Mouse (Mus musculus) MEL (cell line): ENCODE data around the gene Mmel1.

Source experiments
- BHLHE40 ChIP-seq: IDR thresholded peaks from 2 replicates; pipeline ENCODE4 v1.6.1; 2012; ENCODE audit warnings: low read depth, mild to moderate bottlenecking, inconsistent platforms, low read length, improper control_type of control experiment, borderline replicate concordance
- CTCF ChIP-seq, 3 experiments: IDR thresholded peaks in 2 of 3; conservative IDR thresholded peaks in 1 of 3; 2 replicates each; pipeline ENCODE4 v1.5.1; 2011 to 2012; ENCODE audit warnings: low read length in 3 of 3, low read depth in 2 of 3, mild to moderate bottlenecking in 2 of 3, improper control_type of control experiment in 1 of 3, inconsistent platforms in 1 of 3, mixed read lengths in 1 of 3, moderate library complexity in 1 of 3; ENCODE audit not compliant: control insufficient read depth in 1 of 3, insufficient read depth in 1 of 3, poor library complexity in 1 of 3, severe bottlenecking in 1 of 3
- ETS1 ChIP-seq: IDR thresholded peaks from 2 replicates; pipeline ENCODE4 v1.6.1; 2012; ENCODE audit warnings: low read depth, mild to moderate bottlenecking, inconsistent platforms, low read length, improper control_type of control experiment, moderate library complexity
- KAT2A ChIP-seq: conservative IDR thresholded peaks from 2 replicates; pipeline ENCODE4 v1.6.1; 2012; ENCODE audit warnings: low read depth, low read length, improper control_type of control experiment, inconsistent platforms
- MAX ChIP-seq: IDR thresholded peaks from 2 replicates; pipeline ENCODE4 v1.6.1; 2011; ENCODE audit warnings: low read length, improper control_type of control experiment
- MAZ ChIP-seq: IDR thresholded peaks from 2 replicates; pipeline ENCODE4 v1.6.1; 2012; ENCODE audit warnings: low read depth, mild to moderate bottlenecking, inconsistent platforms, low read length, improper control_type of control experiment
- MEF2A ChIP-seq: IDR thresholded peaks from 2 replicates; pipeline ENCODE4 v1.6.1; 2014; ENCODE audit warnings: low read depth, mild to moderate bottlenecking, inconsistent platforms, low read length, improper control_type of control experiment; ENCODE audit not compliant: poor library complexity, insufficient replicate concordance, severe bottlenecking; ENCODE audit errors: extremely low read depth
- MYC ChIP-seq: IDR thresholded peaks from 2 replicates; pipeline ENCODE4 v1.6.1; 2011; ENCODE audit warnings: low read depth, mild to moderate bottlenecking, low read length, improper control_type of control experiment, moderate library complexity
- POLR2A ChIP-seq, 2 experiments: IDR thresholded peaks; 2 replicates each; pipeline ENCODE4 v1.6.1; 2011 to 2012; ENCODE audit warnings: low read length in 2 of 2, mild to moderate bottlenecking in 2 of 2, control low read depth in 1 of 2, improper control_type of control experiment in 1 of 2, low read depth in 1 of 2, moderate library complexity in 1 of 2; ENCODE audit not compliant: control insufficient read depth in 1 of 2, insufficient read depth in 1 of 2, poor library complexity in 1 of 2
- RAD21 ChIP-seq: IDR thresholded peaks from 2 replicates; pipeline ENCODE4 v1.6.1; 2011; ENCODE audit warnings: mild to moderate bottlenecking, low read depth, low read length, improper control_type of control experiment
- USF2 ChIP-seq, 2 experiments: IDR thresholded peaks; 2 replicates each; pipeline ENCODE4 v1.6.1; 2011 to 2012; ENCODE audit warnings: improper control_type of control experiment in 2 of 2, low read length in 2 of 2, borderline replicate concordance in 1 of 2, inconsistent platforms in 1 of 2, low read depth in 1 of 2, mild to moderate bottlenecking in 1 of 2; ENCODE audit not compliant: insufficient read depth in 1 of 2
- ZKSCAN1 ChIP-seq: IDR thresholded peaks from 2 replicates; pipeline ENCODE4 v1.6.1; 2012; ENCODE audit warnings: low read depth, mild to moderate bottlenecking, inconsistent platforms, low read length, improper control_type of control experiment, moderate library complexity

- TF ChIP-seq MYC (no peak), ETS1 (no peak), CTCF (IDR thresholded peaks at IDR 0.05 in 2 of 3, conservative IDR thresholded peaks at IDR 0.05 in 1 of 3; ENCODE audit: control insufficient read depth in 1 of 3, insufficient read depth in 1 of 3, low read depth in 2 of 3, low read length in 3 of 3, poor library complexity in 1 of 3, severe bottlenecking in 1 of 3) (no peak), MAZ (no peak), KAT2A (no peak), RAD21 (no peak), POLR2A (IDR thresholded peaks at IDR 0.05; ENCODE audit: control insufficient read depth in 1 of 2, insufficient read depth in 1 of 2, low read depth in 1 of 2, low read length in 2 of 2, poor library complexity in 1 of 2) (no peak), ZKSCAN1 (0 out of 2 replicates have a peak, but pooled peaks have one; percentile 33), MAX (no peak; the same call in none of the 2 replicates), USF2 (IDR thresholded peaks at IDR 0.05; ENCODE audit: borderline replicate concordance in 1 of 2, insufficient read depth in 1 of 2, low read depth in 1 of 2, low read length in 2 of 2) (no peak), MEF2A (no peak), BHLHE40 (no peak)
These were observed 59.8 kb downstream of the Mmel1 start for GRCm38 (mm10) chr4:154929088-154929660.
